Mouse (Mus musculus) lung, postnatal 0 days (tissue): Measurements from ENCODE around the gene Hs6st1.

ENCODE experiments used
- CTCF ChIP-seq: IDR thresholded peaks from 2 replicates; pipeline ENCODE4 v1.5.1; 2016; ENCODE audit warnings: antibody characterized with exemption, mild to moderate bottlenecking
- EP300 ChIP-seq: IDR thresholded peaks from 2 replicates; pipeline ENCODE4 v1.6.1; 2016; ENCODE audit warnings: antibody characterized with exemption, mild to moderate bottlenecking, control low read depth

- TF ChIP-seq CTCF (peak; percentile 93), EP300 (peak; percentile 54)
Observed at GRCm38 (mm10) chr1:36064861-36065760, 3.1 kb upstream of the Hs6st1 start.
